In genomic region chr19:5072389-5073019, GRCm38 (mm10) we compare ENCODE assay signal across 8 mouse cellular contexts. TPM values are rescaled to one million over a fixed set of nuclear protein-coding genes. Genes with fewer than 3 reads are reported as not detected.
DNase-seq lines count a peak whose midpoint lies in the region; ATAC-seq and TF ChIP-seq lines count a peak whose summit lies in the region.

No protein-coding gene starts in this region.

- H3K9ac ChIP-seq in midbrain, embryonic 11.5 days (ENCODE audit: low read length) = peak overlapping the region; percentile 56; the same call in 1 of the 2 replicates

- WGBS in midbrain, embryonic 11.5 days = 3% methylated on average over 20 of the region's 20 CpGs

- peak; percentile 17; the same call in 1 of the 2 replicates for ATAC-seq in midbrain, embryonic 11.5 days (ENCODE audit: low FRiP score)

- peak overlapping the region; percentile 98 for H3K27ac ChIP-seq in embryonic fibroblast, embryonic 13.5 days (ENCODE audit: insufficient read depth, low read length)
- no peak overlapping the region for H3K27ac ChIP-seq in midbrain, embryonic 11.5 days (ENCODE audit: low read depth, low read length)

- H3K36me3 ChIP-seq in midbrain, embryonic 11.5 days (ENCODE audit: control insufficient read depth, insufficient read depth, low read length) = no peaks in the 10 kb centered on the region

- peak; percentile 44 for DNase-seq in retina, postnatal 1 day
- no peak for DNase-seq in retina, embryonic 14.5 days (ENCODE audit: low spot score)
- peak; percentile 42 for DNase-seq in kidney, adult 9 months
- DNase-seq in midbrain, embryonic 11.5 days (ENCODE audit: low spot score, missing footprints) = no peak
- no peak for DNase-seq in frontal cortex, postnatal 14 days (ENCODE audit: low spot score in 2 of 2)
- no peak for DNase-seq in cerebellum, adult 8-10 months
- DNase-seq in testis, postnatal 10 days (ENCODE audit: low spot score) = no peak

- 0 out of 2 replicates have a peak, but pooled peaks have one; percentile 48 for TF ChIP-seq POLR2A in embryonic fibroblast, embryonic 13.5 days (IDR thresholded peaks at IDR 0.05; ENCODE audit: low read depth, low read length)

- H3K4me3 ChIP-seq in embryonic fibroblast, embryonic 13.5 days (ENCODE audit: insufficient read depth, low read length) = peak overlapping the region; percentile 46
- H3K4me3 ChIP-seq in midbrain, embryonic 11.5 days (ENCODE audit: low read depth, low read length) = peak overlapping the region; percentile 34

- H3K9me3 ChIP-seq in midbrain, embryonic 11.5 days (ENCODE audit: control insufficient read depth, low read length) = no peaks in the 10 kb centered on the region

- no peak for TF ChIP-seq CTCF in embryonic fibroblast, embryonic 13.5 days (IDR thresholded peaks at IDR 0.05; ENCODE audit: borderline replicate concordance, insufficient read depth, low read length)

- peaks cover 34% of the 10 kb centered on the region for H3K27me3 ChIP-seq in midbrain, embryonic 11.5 days (ENCODE audit: control insufficient read depth, insufficient read depth, low read length)

- H3K4me1 ChIP-seq in embryonic fibroblast, embryonic 13.5 days (ENCODE audit: control insufficient read depth, insufficient read depth, low read length) = no peaks in the 10 kb centered on the region; the same call in 1 of the 2 replicates
- H3K4me1 ChIP-seq in midbrain, embryonic 11.5 days (ENCODE audit: control insufficient read depth, insufficient read depth, low read length) = peaks cover 24% of the 10 kb centered on the region

- H3K4me2 ChIP-seq in midbrain, embryonic 11.5 days = peak overlapping the region; percentile 60

RNA-seq across cellular contexts. Expression of gene Cd248, which starts 4.6 kb away (rescaled TPM):
- polyA plus RNA-seq in embryonic fibroblast, embryonic 13.5 days (2011; ENCODE audit: insufficient read length, low read depth, missing spikeins) = 202 and 292 TPM in 2 replicates
- polyA plus RNA-seq in midbrain, embryonic 11.5 days (2014; fragmentation: Nextera tagmentation; extraction: Ambion mirVana) = 26.7 and 32.2 TPM in 2 replicates

RNA-seq across cellular contexts. Expression of gene Tmem151a, which starts 12.8 kb away (rescaled TPM):
- 6.0 and 7.2 TPM in 2 replicates for polyA plus RNA-seq in embryonic fibroblast, embryonic 13.5 days (2011; ENCODE audit: insufficient read length, low read depth, missing spikeins)
- 1.3 TPM in 2 replicates for polyA plus RNA-seq in midbrain, embryonic 11.5 days (2014; fragmentation: Nextera tagmentation; extraction: Ambion mirVana)

RNA-seq across cellular contexts. Expression of gene Yif1a, which starts 15.8 kb away (rescaled TPM):
- 94.1 and 96.4 TPM in 2 replicates for polyA plus RNA-seq in embryonic fibroblast, embryonic 13.5 days (2011; ENCODE audit: insufficient read length, low read depth, missing spikeins)
- 70.4 and 80.6 TPM in 2 replicates for polyA plus RNA-seq in midbrain, embryonic 11.5 days (2014; fragmentation: Nextera tagmentation; extraction: Ambion mirVana)

RNA-seq across cellular contexts. Expression of gene Rin1, which starts 22.2 kb away (rescaled TPM):
- polyA plus RNA-seq in embryonic fibroblast, embryonic 13.5 days (2011; ENCODE audit: insufficient read length, low read depth, missing spikeins) = 60.2 and 82.9 TPM in 2 replicates
- 0.63 and 1.4 TPM in 2 replicates for polyA plus RNA-seq in midbrain, embryonic 11.5 days (2014; fragmentation: Nextera tagmentation; extraction: Ambion mirVana)

RNA-seq across cellular contexts. Expression of gene Cnih2, which starts 25.8 kb away (rescaled TPM):
- 4.7 and 5.2 TPM in 2 replicates for polyA plus RNA-seq in embryonic fibroblast, embryonic 13.5 days (2011; ENCODE audit: insufficient read length, low read depth, missing spikeins)
- 106 and 115 TPM in 2 replicates for polyA plus RNA-seq in midbrain, embryonic 11.5 days (2014; fragmentation: Nextera tagmentation; extraction: Ambion mirVana)

Comparison
In these comparisons a context has a peak if more than half of its experiments do, and no peak if none do; other contexts are left out.
1. DNase-seq: peak in retina, postnatal 1 day (single experiment) and kidney, adult 9 months (single experiment); none in retina, embryonic 14.5 days (single experiment), midbrain, embryonic 11.5 days (single experiment), frontal cortex, postnatal 14 days (0 of 2), cerebellum, adult 8-10 months (single experiment) and testis, postnatal 10 days (single experiment).